ENCODE assay signal across 17 mouse cellular contexts in the genomic region with DNA sequence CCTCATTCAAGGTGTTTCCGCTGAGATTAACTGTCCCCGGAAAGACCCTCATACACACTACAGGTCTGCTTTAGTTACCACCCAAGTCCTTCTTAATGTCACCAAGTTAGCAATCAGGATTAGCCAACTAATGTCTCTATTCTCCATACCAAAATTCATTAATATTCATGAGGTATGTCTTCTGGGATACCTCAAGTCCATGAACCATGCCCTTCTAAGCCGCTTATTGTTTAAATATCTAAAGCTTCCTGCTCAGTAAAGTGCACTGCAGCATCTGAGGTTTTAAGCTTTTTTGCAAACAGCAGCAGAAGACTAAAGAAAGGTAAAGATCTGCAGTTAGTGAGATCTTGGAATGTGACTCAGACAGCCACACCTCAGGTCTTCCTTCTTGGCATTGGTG.
"Had no signal": no experiment of that assay in that cellular context is flagged by ENCODE, and none has a peak within 500 bp of the region (broad histone marks: within the 10 kb centered on the region; RNA-seq: fewer than 3 reads in every experiment).

No protein-coding gene starts in this region.

- H3K4me2 ChIP-seq: liver, embryonic 12.5 days; lung, embryonic 14.5 days; neural tube, embryonic 13.5 days; neural tube, embryonic 15.5 days had no signal

- H3K9me3 ChIP-seq: liver, embryonic 12.5 days; neural tube, embryonic 13.5 days; neural tube, embryonic 15.5 days had no signal

- H3K4me1 ChIP-seq: liver, embryonic 12.5 days had no signal

- H3K36me3 ChIP-seq: liver, embryonic 12.5 days; neural tube, embryonic 13.5 days; neural tube, embryonic 15.5 days had no signal

- H3K4me3 ChIP-seq: liver, embryonic 12.5 days; myocyte; neural tube, embryonic 13.5 days; neural tube, embryonic 15.5 days had no signal

- ATAC-seq: liver, embryonic 12.5 days had no signal

- DNase-seq: lung, adult 18-20 months; lung, embryonic 14.5 days; lung, postnatal 10 days; lung, postnatal 4 days; retina, postnatal 1 day; right cerebral cortex, adult 18-20 months; right cerebral cortex, postnatal 25 days; right cerebral cortex, postnatal 4 days; spleen, adult 18-20 months; thymus, adult 18-20 months; thymus, postnatal 14 days; thymus, postnatal 36 days had no signal

- H3K27ac ChIP-seq: liver, embryonic 12.5 days; liver, embryonic 14.5 days; neural tube, embryonic 13.5 days; neural tube, embryonic 15.5 days had no signal

- H3K9ac ChIP-seq: liver, embryonic 12.5 days; liver, embryonic 14.5 days; lung, embryonic 14.5 days; neural tube, embryonic 13.5 days; neural tube, embryonic 15.5 days had no signal

- H3K27me3 ChIP-seq: liver, embryonic 12.5 days; neural tube, embryonic 13.5 days; neural tube, embryonic 15.5 days had no signal
